Mouse (Mus musculus) brain, embryonic 14.5 days (tissue): ENCODE measurements around the gene Tub.
A peak's percentile ranks its signal among the peaks of the same experiment; 100 is the strongest.

Source experiments
- CTCF ChIP-seq: fragments of 200-500 bp; IDR thresholded peaks from 2 replicates; pipeline ENCODE4 v1.5.1; 2012; ENCODE audit warnings: inconsistent platforms, mild to moderate bottlenecking, moderate library complexity, borderline replicate concordance; ENCODE audit not compliant: insufficient read depth, insufficient read length; ENCODE audit errors: extremely low read depth
- POLR2A ChIP-seq: fragments of 200-500 bp; IDR thresholded peaks from 2 replicates; pipeline ENCODE4 v1.6.1; 2012; ENCODE audit warnings: mild to moderate bottlenecking, inconsistent platforms, borderline replicate concordance; ENCODE audit not compliant: poor library complexity, insufficient read depth, insufficient read length, severe bottlenecking; ENCODE audit errors: extremely low read depth

DNA sequence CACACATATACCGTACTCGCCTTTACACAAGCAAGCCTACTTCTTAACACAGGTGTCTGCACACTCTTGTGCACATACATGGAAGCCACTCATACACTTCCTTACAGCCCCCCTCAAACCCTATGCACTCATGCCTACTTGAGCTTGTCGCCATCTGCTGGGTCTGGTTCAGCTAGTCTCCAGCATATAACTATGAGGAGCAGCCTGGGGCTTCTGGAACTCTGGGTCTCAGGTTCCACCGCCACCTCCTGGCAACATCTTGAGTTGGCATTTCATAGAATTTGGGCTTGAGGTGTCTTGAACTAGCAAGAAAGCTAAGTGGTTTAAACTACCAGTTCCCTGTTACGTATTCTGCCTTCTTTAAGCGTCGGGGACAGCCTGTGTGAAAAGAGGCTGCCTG, 69.1 kb downstream of the Tub start:
- TF ChIP-seq CTCF = 0 out of 2 replicates have a peak, but pooled peaks have one; percentile 3
- no peak for TF ChIP-seq POLR2A
